Mouse (Mus musculus) neural tube, embryonic 15.5 days (tissue): Measurements from ENCODE around the gene Pgpep1. TPM values are rescaled to one million over a fixed set of nuclear protein-coding genes. Genes with fewer than 3 reads are reported as not detected.

Experiments used
- ATAC-seq: fragments of 200-750 bp; cut with Nextera tagmentation; 2 replicates; pipeline ENCODE4 v1.8.0; 2017; ENCODE audit warnings: mild to moderate bottlenecking, moderate TSS enrichment, moderate library complexity; ENCODE audit not compliant: low FRiP score
- H3K27ac ChIP-seq: fragments of 300-500 bp; sonication (generic); replicated peaks from 2 replicates; pipeline ENCODE4 v1.5.1; 2015; ENCODE audit warnings: mild to moderate bottlenecking, inconsistent platforms
- H3K27me3 ChIP-seq: fragments of 300-500 bp; sonication (generic); replicated peaks from 2 replicates; pipeline ENCODE4 v1.6.1; 2015; ENCODE audit warnings: inconsistent platforms
- H3K36me3 ChIP-seq: fragments of 300-500 bp; sonication (generic); 2 replicates; pipeline ENCODE4 v1.6.1; 2015; ENCODE audit warnings: inconsistent platforms
- H3K4me1 ChIP-seq: fragments of 300-500 bp; sonication (generic); 2 replicates; pipeline ENCODE4 v1.6.1; 2015; ENCODE audit warnings: inconsistent platforms
- H3K4me2 ChIP-seq: fragments of 300-500 bp; sonication (generic); 2 replicates; pipeline ENCODE4 v1.6.1; 2015; ENCODE audit warnings: inconsistent platforms, mild to moderate bottlenecking, moderate library complexity
- H3K4me3 ChIP-seq: fragments of 300-500 bp; sonication (generic); replicated peaks from 2 replicates; pipeline ENCODE4 v1.5.1; 2015; ENCODE audit warnings: mild to moderate bottlenecking, inconsistent platforms
- H3K9ac ChIP-seq: fragments of 300-500 bp; sonication (generic); replicated peaks from 2 replicates; pipeline ENCODE4 v1.6.1; 2015; ENCODE audit warnings: mild to moderate bottlenecking, inconsistent platforms
- H3K9me3 ChIP-seq: fragments of 300-500 bp; sonication (generic); replicated peaks from 2 replicates; pipeline ENCODE4 v1.6.1; 2016; ENCODE audit warnings: inconsistent platforms
- WGBS: fragments of 180-500 bp; shearing (Covaris S2); methylation state at CpG from one replicate; pipeline ENCODE4 v1.1.7; 2015; ENCODE audit warnings: mixed read lengths; 5-methylcytosine and 5-hydroxymethylcytosine counted together
- polyA plus RNA-seq: library from polyadenylated mRNA; unstranded; fragments of >200 nt; fragmentation: Nextera tagmentation; extraction: Ambion mirVana; gene quantifications from 2 replicates; pipeline ENCODE4 v1.2.1, GENCODE M21; 2015

Gene Pgpep1
- polyA plus RNA-seq, 1 experiment from 2014 or later: 78.6 TPM

- no peak overlapping the region for H3K4me3 ChIP-seq
- H3K4me2 ChIP-seq: peak overlapping the region; percentile 74
- H3K27ac ChIP-seq: no peak overlapping the region
- no peaks in the 10 kb centered on the region for H3K27me3 ChIP-seq
- 89% methylated on average over 9 of the region's 9 CpGs for WGBS
- no peak overlapping the region for H3K9ac ChIP-seq
- H3K36me3 ChIP-seq: 0 out of 2 replicates have a peak, but pooled peaks cover 8% of the 10 kb centered on the region
- ATAC-seq: no peak
- peaks cover 75% of the 10 kb centered on the region for H3K4me1 ChIP-seq
- no peaks in the 10 kb centered on the region for H3K9me3 ChIP-seq
Observed at GRCm38 (mm10) chr8:70605871-70606779, 54.1 kb downstream of the Pgpep1 start.

DNA sequence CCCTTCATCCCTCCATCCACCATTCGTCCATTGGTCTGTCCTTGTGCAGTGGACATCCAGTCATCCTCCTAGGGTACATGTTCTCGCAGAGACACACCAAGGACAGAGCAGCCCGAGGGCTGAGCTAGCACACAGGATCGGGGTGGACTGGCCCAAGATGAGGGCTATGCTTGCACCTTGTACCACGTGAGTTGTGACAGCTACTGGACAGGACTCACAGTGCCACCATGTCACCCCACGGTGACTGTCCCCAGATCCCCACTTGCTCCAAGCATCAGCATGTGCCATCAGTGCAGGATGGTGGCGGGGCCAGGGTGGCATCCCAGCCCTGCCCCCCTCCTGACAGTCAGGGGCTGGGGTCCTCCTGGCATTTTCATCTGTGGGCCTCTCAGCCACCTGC lies 55.6 kb downstream of the Pgpep1 start:
- Histone ChIP-seq H3K9ac (no peak overlapping the region), H3K9me3 (no peaks in the 10 kb centered on the region), H3K4me1 (peaks cover 75% of the 10 kb centered on the region), H3K27ac (no peak overlapping the region), H3K4me3 (no peak overlapping the region), H3K4me2 (no peak overlapping the region), H3K36me3 (0 out of 2 replicates have a peak, but pooled peaks cover 8% of the 10 kb centered on the region), H3K27me3 (no peaks in the 10 kb centered on the region)
- ATAC-seq: no peak
- 86% methylated on average over 7 of the region's 7 CpGs for whole genome bisulfite sequencing

GRCm38 (mm10) chr8:70602139-70602811 lies 57.9 kb downstream of the Pgpep1 start:
- H3K27ac ChIP-seq: peak overlapping the region; percentile 71; the same call in 1 of the 2 replicates
- H3K4me1 ChIP-seq: peaks cover 76% of the 10 kb centered on the region
- no peak overlapping the region for H3K4me3 ChIP-seq
- H3K27me3 ChIP-seq: no peaks in the 10 kb centered on the region
- WGBS: 95% methylated on average over 13 of the region's 13 CpGs
- H3K36me3 ChIP-seq: 0 out of 2 replicates have a peak, but pooled peaks cover 8% of the 10 kb centered on the region
- H3K9ac ChIP-seq: no peak overlapping the region
- no peak overlapping the region for H3K4me2 ChIP-seq
- H3K9me3 ChIP-seq: no peaks in the 10 kb centered on the region
- ATAC-seq: no peak

DNA sequence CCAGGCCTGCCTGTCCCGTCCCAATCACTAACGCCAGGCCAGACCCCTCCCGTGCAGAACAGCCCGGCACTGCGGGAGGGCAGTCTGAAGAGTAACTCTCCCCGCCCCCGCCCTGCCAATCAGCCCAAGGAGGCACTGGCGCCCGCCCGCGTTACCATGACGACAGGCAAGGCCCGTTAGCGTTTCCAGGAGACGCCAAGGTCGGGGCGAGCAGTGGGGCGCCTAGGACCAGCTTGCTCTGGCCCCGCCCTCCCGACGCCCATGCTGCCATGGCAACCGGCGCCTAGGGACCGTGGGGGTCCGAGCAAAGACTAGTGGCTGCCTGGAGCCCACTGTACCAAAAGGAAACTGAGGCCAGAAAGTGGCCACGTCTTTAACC lies 58.9 kb downstream of the Pgpep1 start:
- Histone ChIP-seq H3K4me2 (peak overlapping the region; percentile 51), H3K9me3 (no peaks in the 10 kb centered on the region), H3K9ac (no peak overlapping the region), H3K4me3 (0 out of 2 replicates have a peak overlapping the region, but pooled peaks have one; percentile 9), H3K36me3 (peaks cover 12% of the 10 kb centered on the region; the same call in 1 of the 2 replicates), H3K27ac (peak overlapping the region; percentile 71), H3K4me1 (peaks cover 76% of the 10 kb centered on the region), H3K27me3 (no peaks in the 10 kb centered on the region)
- WGBS: 2% methylated on average over 24 of the region's 26 CpGs
- peak; percentile 46; the same call in 1 of the 2 replicates for ATAC-seq

DNA sequence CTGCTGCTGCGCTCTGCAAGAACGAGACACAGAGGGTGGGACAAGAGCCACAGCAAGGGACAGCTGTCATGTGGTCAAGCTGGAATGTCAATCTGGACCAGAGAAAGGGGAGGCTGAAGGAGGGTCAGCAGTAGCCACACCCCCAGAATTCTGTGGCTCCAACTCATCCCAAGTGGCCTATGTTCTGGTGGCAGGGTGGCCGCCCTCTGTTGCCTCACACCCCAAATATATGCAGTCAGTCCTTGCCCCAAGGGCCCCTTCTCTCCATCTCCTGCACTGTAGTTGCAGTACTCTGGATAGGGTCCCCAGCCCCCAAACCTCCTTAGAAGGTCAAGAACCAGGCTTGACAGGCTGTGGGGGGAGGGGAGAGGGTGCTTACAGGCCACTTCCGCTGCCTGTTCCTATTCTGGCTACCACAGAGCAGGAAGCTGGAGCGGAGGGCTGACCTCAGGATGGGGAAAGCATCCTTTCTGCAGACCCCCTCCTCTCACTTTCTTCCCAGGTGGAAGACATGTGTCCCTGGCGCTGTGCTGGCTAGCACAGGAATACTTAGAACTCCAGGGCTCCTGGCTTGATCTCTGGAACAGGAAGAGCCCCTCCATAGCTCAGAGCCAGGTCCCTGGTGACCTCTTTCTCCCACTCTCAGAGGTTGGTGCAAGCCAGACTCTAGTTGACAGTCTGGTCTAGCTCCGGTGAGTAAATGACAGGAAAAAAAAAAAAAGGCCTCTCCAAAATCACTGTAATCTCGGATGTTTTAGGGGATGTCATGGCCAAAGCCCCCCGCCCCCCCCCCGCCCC lies 59.5 kb downstream of the Pgpep1 start:
- Histone ChIP-seq H3K4me3 (0 out of 2 replicates have a peak overlapping the region, but pooled peaks have one; percentile 9), H3K27me3 (no peaks in the 10 kb centered on the region), H3K9ac (peak overlapping the region; percentile 23; the same call in 1 of the 2 replicates), H3K4me1 (peaks cover 76% of the 10 kb centered on the region), H3K27ac (peak overlapping the region; percentile 71), H3K9me3 (no peaks in the 10 kb centered on the region), H3K36me3 (peaks cover 18% of the 10 kb centered on the region), H3K4me2 (peak overlapping the region; percentile 51)
- 0 out of 2 replicates have a peak, but pooled peaks have one; percentile 3 for ATAC-seq
- WGBS: 18% methylated on average over 10 of the region's 10 CpGs

GRCm38 (mm10) chr8:70599507-70600290 lies 60.5 kb downstream of the Pgpep1 start:
- H3K27me3 ChIP-seq: no peaks in the 10 kb centered on the region
- peaks cover 78% of the 10 kb centered on the region for H3K4me1 ChIP-seq
- ATAC-seq: no peak
- H3K4me2 ChIP-seq: no peak overlapping the region
- H3K4me3 ChIP-seq: no peak overlapping the region
- 83% methylated on average over 12 of the region's 12 CpGs for WGBS
- H3K9me3 ChIP-seq: no peaks in the 10 kb centered on the region
- H3K9ac ChIP-seq: no peak overlapping the region
- H3K36me3 ChIP-seq: peaks cover 20% of the 10 kb centered on the region
- no peak overlapping the region for H3K27ac ChIP-seq

DNA sequence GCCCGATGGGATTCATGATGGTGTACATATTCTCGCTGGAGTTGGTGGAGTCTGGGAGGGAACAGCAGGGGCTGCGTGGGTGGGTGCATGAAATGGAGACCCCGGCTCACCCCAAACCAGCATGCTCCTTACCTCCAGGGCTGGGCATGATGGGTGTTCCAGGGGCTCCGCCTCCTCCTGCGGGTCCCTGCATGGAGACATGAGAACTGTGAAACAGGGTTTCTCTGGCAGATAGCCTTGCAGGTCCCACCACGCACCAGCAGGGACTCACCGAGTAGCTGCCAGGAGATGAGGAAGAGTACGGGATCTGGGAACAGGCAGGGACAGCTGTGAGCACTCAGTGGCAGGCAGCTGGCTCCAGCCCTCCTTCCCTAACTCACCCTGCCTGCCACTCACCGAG lies 61.5 kb downstream of the Pgpep1 start:
- WGBS: 13% methylated on average over 10 of the region's 10 CpGs
- peaks cover 79% of the 10 kb centered on the region for H3K4me1 ChIP-seq
- peak overlapping the region; percentile 34; the same call in 1 of the 2 replicates for H3K9ac ChIP-seq

DNA sequence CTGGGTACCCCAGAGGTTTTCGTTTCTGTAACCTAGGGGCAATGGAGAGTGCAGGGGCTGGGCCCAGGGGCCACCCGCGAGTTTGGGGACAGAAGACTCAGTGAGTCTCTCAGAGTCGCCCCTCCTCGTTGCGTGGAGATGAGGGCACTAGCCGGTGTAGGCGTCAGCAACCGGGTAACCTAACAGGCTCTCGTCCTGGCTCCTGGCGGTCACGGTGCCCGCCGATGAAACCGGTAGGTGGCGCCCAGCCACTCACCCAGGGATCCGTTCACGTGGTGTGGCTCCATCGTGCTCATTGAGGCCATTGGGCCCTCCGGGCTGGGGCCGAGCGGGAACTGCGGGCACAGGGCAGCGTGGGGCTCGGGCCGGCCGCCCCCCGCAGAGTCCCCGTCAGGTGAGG lies 61.9 kb downstream of the Pgpep1 start:
- H3K27ac ChIP-seq: peak overlapping the region; percentile 51; the same call in 1 of the 2 replicates
- peaks cover 20% of the 10 kb centered on the region for H3K36me3 ChIP-seq
- no peaks in the 10 kb centered on the region for H3K27me3 ChIP-seq
- H3K4me2 ChIP-seq: peak overlapping the region; percentile 69
- no peaks in the 10 kb centered on the region for H3K9me3 ChIP-seq
- H3K9ac ChIP-seq: peak overlapping the region; percentile 51
- peaks cover 83% of the 10 kb centered on the region for H3K4me1 ChIP-seq
- 2% methylated on average over 29 of the region's 29 CpGs for WGBS
- peak overlapping the region; percentile 39 for H3K4me3 ChIP-seq
- ATAC-seq: peak; percentile 18; the same call in 1 of the 2 replicates

More for the DNA sequence above, 61.5 kb downstream of the Pgpep1 start:
- peak overlapping the region; percentile 14; the same call in 1 of the 2 replicates for H3K27ac ChIP-seq
- peaks cover 20% of the 10 kb centered on the region for H3K36me3 ChIP-seq
- H3K9me3 ChIP-seq: no peaks in the 10 kb centered on the region
- H3K27me3 ChIP-seq: no peaks in the 10 kb centered on the region
- peak overlapping the region; percentile 69 for H3K4me2 ChIP-seq
- no peak for ATAC-seq
- peak overlapping the region; percentile 39 for H3K4me3 ChIP-seq

DNA sequence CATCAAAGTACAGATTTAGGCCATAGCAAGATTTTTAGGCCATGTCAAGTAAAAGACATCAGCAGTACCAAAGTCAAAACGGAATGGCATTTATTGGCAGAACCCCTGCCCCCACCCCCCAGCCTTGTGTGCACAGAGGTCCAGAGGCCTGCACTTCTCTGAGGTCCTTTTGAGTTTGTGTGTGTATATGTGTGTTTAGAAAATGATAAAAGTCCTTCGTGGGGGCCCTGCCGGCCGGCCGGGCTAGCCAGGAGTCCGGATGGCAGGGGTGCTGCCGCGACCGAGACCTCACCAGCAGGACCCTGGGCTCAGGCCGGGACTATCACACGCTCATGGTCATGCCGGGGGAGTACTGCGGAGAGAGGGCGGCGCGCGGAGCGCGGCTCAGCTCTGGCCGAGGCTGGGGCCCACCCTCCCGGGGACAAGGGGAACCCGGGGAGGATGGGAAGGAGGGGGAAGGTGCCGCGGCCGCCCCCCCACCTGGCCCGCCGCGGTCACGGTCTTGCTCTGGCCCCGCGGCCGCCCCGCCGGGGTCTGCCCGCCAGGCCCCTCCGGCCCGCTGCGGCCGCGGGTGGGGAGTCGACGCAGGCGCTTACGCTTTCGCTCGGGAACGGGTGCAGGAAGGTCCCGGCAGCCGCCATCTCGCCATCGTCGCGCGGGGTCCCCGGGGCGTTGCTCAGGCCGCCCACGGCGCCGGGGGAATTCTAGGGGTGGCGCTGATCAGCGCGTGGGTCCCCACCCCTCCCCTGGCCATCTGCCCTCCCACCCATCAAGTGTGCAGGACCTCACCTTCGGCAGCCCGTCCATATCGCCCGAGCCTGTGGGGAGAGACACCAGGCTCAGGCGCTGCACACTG lies 62.5 kb downstream of the Pgpep1 start:
- 10% methylated on average over 60 of the region's 68 CpGs for WGBS
- H3K27ac ChIP-seq: peak overlapping the region; percentile 51
- H3K9me3 ChIP-seq: no peaks in the 10 kb centered on the region
- peak overlapping the region; percentile 39 for H3K4me3 ChIP-seq
- no peak for ATAC-seq
- H3K4me2 ChIP-seq: peak overlapping the region; percentile 69
- peak overlapping the region; percentile 51 for H3K9ac ChIP-seq
- no peaks in the 10 kb centered on the region for H3K27me3 ChIP-seq
- peaks cover 16% of the 10 kb centered on the region for H3K36me3 ChIP-seq
- H3K4me1 ChIP-seq: peaks cover 90% of the 10 kb centered on the region
